Mouse (Mus musculus): ENCODE data around the gene Uba6.

- TF ChIP-seq HCFC1 (IDR thresholded peaks at IDR 0.05; ENCODE audit: borderline replicate concordance, insufficient read depth, low read length): no peak
- TF ChIP-seq MAFK (IDR thresholded peaks at IDR 0.05; ENCODE audit: insufficient read depth, low read depth, low read length): no peak
- no peak for TF ChIP-seq CHD2 (IDR thresholded peaks at IDR 0.05; ENCODE audit: low read depth, low read length)
- TF ChIP-seq ZC3H11A (IDR thresholded peaks at IDR 0.05; ENCODE audit: borderline replicate concordance, low read depth, low read length): no peak
- TF ChIP-seq ZNF384 (IDR thresholded peaks at IDR 0.05; ENCODE audit: low read depth, low read length): no peak
These were observed 42.8 kb downstream of the Uba6 start for GRCm38 (mm10) chr5:86129828-86130227.
